Mouse (Mus musculus): Measurements from ENCODE around the gene Rbfox1. TPM values are rescaled to one million over a fixed set of nuclear protein-coding genes. Genes with fewer than 3 reads are reported as not detected.

Rbfox1 gene
- total and polyA plus RNA-seq, 3 experiments: not detected

DNA sequence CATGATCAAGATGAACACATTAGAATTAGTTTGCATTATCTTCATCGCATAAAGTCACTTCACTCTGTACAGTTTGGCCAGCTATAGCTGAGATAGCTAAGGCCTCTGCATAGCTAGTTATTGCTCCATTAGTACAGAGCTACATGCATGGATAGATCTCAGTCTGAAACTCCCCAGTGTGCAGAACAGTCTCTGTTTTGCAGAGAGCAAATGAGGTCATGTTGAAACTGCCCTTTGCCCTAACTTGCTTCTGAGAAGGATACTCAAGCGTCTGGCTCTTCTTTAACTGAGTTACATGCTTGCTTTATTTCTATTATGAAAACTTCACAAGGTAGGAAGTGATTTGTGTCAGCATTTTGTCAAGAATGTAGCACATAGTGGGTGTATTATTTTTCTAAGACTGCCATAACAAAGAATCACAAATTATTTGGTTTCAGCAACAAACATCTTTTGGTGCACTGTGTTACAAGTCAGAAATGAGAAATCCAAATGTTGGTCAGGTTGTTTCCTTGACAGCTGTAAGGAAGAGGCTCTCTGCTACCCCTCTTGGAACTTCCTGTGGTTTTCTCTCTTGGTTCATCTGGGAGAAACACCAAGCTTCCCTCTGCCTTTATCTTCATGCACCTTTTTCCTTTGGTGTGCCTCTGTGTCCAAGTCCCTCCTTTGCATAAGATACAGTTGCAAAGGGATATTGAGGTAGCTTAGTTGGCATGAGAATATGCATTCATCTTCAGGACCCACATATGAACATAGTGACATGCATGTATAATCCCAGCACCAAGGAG, 1321.2 kb downstream of the Rbfox1 start:
- Histone ChIP-seq H3K27me3 (ENCODE audit: control insufficient read depth in 1 of 2, insufficient read depth in 2 of 2, low read length in 2 of 2) (no peaks in the 10 kb centered on the region), H3K79me2 (ENCODE audit: control insufficient read depth, insufficient read depth, low read length, poor library complexity) (no peaks in the 10 kb centered on the region), H3K4me3 (ENCODE audit: control insufficient read depth in 1 of 2, insufficient read depth in 1 of 2, low read depth in 2 of 2, low read length in 2 of 2) (no peak overlapping the region), H3K9ac (ENCODE audit: control insufficient read depth, low read depth, low read length, poor library complexity, severe bottlenecking) (no peak overlapping the region), H3K27ac (ENCODE audit: control insufficient read depth, low read depth, low read length) (no peak overlapping the region), H3K4me1 (ENCODE audit: control insufficient read depth in 1 of 2, insufficient read depth in 2 of 2, low read length in 2 of 2) (no peaks in the 10 kb centered on the region), H3K36me3 (ENCODE audit: control insufficient read depth in 1 of 2, insufficient read depth in 2 of 2, low read length in 2 of 2) (no peaks in the 10 kb centered on the region), H3K9me3 (replicated peaks; ENCODE audit: insufficient read depth, low read length) (no peaks in the 10 kb centered on the region)
- TF ChIP-seq POLR2AphosphoS5 (IDR thresholded peaks at IDR 0.05; ENCODE audit: borderline replicate concordance, low read depth, low read length) (no peak), CTCF (IDR thresholded peaks at IDR 0.05 in 2 of 3, conservative IDR thresholded peaks at IDR 0.05 in 1 of 3; ENCODE audit: control insufficient read depth in 1 of 3, insufficient read depth in 1 of 3, low read depth in 2 of 3, low read length in 3 of 3, poor library complexity in 1 of 3, severe bottlenecking in 1 of 3) (no peak), MAFK (IDR thresholded peaks at IDR 0.05; ENCODE audit: borderline replicate concordance, low read depth, low read length) (no peak), ZMIZ1 (IDR thresholded peaks at IDR 0.05; ENCODE audit: low read depth, low read length) (no peak), POLR2AphosphoS2 (IDR thresholded peaks at IDR 0.05; ENCODE audit: low read length) (no peak), RCOR1 (IDR thresholded peaks at IDR 0.05; ENCODE audit: low read depth, low read length) (no peak), MYB (IDR thresholded peaks at IDR 0.05; ENCODE audit: low read depth, low read length) (no peak), GABPA (IDR thresholded peaks at IDR 0.05; ENCODE audit: low read depth, low read length) (no peak), HCFC1 (IDR thresholded peaks at IDR 0.05; ENCODE audit: low read depth, low read length) (no peak), USF1 (IDR thresholded peaks at IDR 0.05; ENCODE audit: low read depth, low read length) (no peak), MEF2A (IDR thresholded peaks at IDR 0.05; ENCODE audit: extremely low read depth, insufficient replicate concordance, low read depth, low read length, poor library complexity, severe bottlenecking) (no peak), ETS1 (IDR thresholded peaks at IDR 0.05; ENCODE audit: low read depth, low read length) (no peak), TAL1 (IDR thresholded peaks at IDR 0.05; ENCODE audit: low read length) (no peak), BHLHE40 (IDR thresholded peaks at IDR 0.05; ENCODE audit: borderline replicate concordance, low read depth, low read length) (no peak), MYC (IDR thresholded peaks at IDR 0.05; ENCODE audit: low read depth, low read length) (no peak), GATA1 (IDR thresholded peaks at IDR 0.05; ENCODE audit: low read depth, low read length) (no peak), SMC3 (IDR thresholded peaks at IDR 0.05; ENCODE audit: low read depth, low read length) (no peak), EP300 (IDR thresholded peaks at IDR 0.05; ENCODE audit: low read depth in 1 of 2, low read length in 2 of 2) (no peak), NELFE (IDR thresholded peaks at IDR 0.05; ENCODE audit: low read depth, low read length) (no peak)
- DNase-seq (ENCODE audit: low read depth, low spot score): no peak

DNA sequence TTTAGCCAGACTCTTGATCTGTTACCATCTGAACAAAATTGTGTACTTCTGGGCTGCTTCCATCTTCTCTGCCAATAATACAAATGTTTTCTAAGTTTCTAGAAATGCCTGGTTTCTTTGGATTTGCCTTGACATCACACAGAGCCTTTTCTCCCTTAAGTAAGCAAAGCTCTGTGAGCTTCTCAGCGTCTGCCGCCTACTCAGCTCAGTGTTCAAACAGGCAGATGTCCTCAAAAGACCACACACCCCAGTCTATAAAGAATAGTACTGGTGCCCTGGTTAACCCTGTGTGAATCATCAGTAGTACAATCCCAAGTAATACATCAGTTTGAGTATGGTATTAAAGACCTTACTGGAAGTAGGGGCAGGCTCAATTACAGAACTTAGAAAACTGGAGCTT, 1322.4 kb downstream of the Rbfox1 start:
- Histone ChIP-seq H3K27ac (ENCODE audit: control insufficient read depth, low read depth, low read length) (no peak overlapping the region), H3K36me3 (ENCODE audit: control insufficient read depth in 1 of 2, insufficient read depth in 2 of 2, low read length in 2 of 2) (no peaks in the 10 kb centered on the region), H3K4me3 (ENCODE audit: control insufficient read depth in 1 of 2, insufficient read depth in 1 of 2, low read depth in 2 of 2, low read length in 2 of 2) (no peak overlapping the region), H3K9ac (ENCODE audit: control insufficient read depth, low read depth, low read length, poor library complexity, severe bottlenecking) (no peak overlapping the region), H3K4me1 (ENCODE audit: control insufficient read depth in 1 of 2, insufficient read depth in 2 of 2, low read length in 2 of 2) (no peaks in the 10 kb centered on the region), H3K27me3 (ENCODE audit: control insufficient read depth in 1 of 2, insufficient read depth in 2 of 2, low read length in 2 of 2) (no peaks in the 10 kb centered on the region), H3K79me2 (ENCODE audit: control insufficient read depth, insufficient read depth, low read length, poor library complexity) (no peaks in the 10 kb centered on the region), H3K9me3 (replicated peaks; ENCODE audit: insufficient read depth, low read length) (no peaks in the 10 kb centered on the region)
- DNase-seq (ENCODE audit: low read depth, low spot score): no peak
- TF ChIP-seq MAX (IDR thresholded peaks at IDR 0.05; ENCODE audit: low read length) (no peak), CHD1 (IDR thresholded peaks at IDR 0.05; ENCODE audit: low read depth, low read length) (no peak), MYC (IDR thresholded peaks at IDR 0.05; ENCODE audit: low read depth, low read length) (no peak), RCOR1 (IDR thresholded peaks at IDR 0.05; ENCODE audit: low read depth, low read length) (no peak), TCF12 (IDR thresholded peaks at IDR 0.05; ENCODE audit: low read depth, low read length) (no peak), RAD21 (IDR thresholded peaks at IDR 0.05; ENCODE audit: low read depth, low read length) (no peak), GABPA (IDR thresholded peaks at IDR 0.05; ENCODE audit: low read depth, low read length) (no peak), MAFK (IDR thresholded peaks at IDR 0.05; ENCODE audit: borderline replicate concordance, low read depth, low read length) (no peak), MAZ (IDR thresholded peaks at IDR 0.05; ENCODE audit: low read depth, low read length) (no peak)
